Mouse (Mus musculus): Measurements from ENCODE around the gene Foxp3.

GRCm38 (mm10) chrX:7595371-7595770 is 21.9 kb downstream of the Foxp3 start:
- TF ChIP-seq POLR2A (IDR thresholded peaks at IDR 0.05; ENCODE audit: low read depth, low read length) (no peak), CTCF (IDR thresholded peaks at IDR 0.05; ENCODE audit: extremely low read depth, insufficient read length, insufficient replicate concordance, low read depth, low read length) (no peak)

Measured in small intestine, adult 2 months (tissue).